Mouse (Mus musculus): ENCODE measurements around the gene Selenov. TPM values are rescaled to one million over a fixed set of nuclear protein-coding genes. Genes with fewer than 3 reads are reported as not detected.

Selenov gene
- polyA plus RNA-seq, 1 experiment from 2014 or later = not detected

DNA sequence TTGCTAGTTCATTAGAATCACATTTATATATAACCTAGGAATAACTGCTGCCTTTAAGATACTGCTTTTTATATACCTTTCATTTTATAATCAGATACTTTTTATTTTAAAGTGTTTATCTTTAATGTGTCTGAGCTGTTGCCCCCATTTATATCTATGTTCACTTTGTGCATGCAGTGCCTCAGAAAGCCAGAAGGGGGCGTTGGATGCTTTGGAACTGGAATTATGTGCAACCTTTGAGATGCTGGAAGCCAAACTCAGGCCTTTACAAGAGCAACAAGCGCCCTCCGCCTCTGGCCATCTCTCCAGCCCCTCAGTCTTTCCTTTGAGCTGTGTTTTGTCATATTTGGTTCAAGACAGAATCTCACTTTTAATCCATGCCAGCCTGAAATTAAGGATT lies 19.2 kb downstream of the Selenov start:
- Histone ChIP-seq H3K9ac (ENCODE audit: low read length) (no peak overlapping the region), H3K27ac (ENCODE audit: low read length) (no peak overlapping the region), H3K36me3 (ENCODE audit: control insufficient read depth, insufficient read depth) (peaks cover 17% of the 10 kb centered on the region; the same call in 1 of the 2 replicates), H3K27me3 (ENCODE audit: control insufficient read depth, insufficient read depth, low read length) (no peaks in the 10 kb centered on the region), H3K9me3 (replicated peaks; ENCODE audit: control insufficient read depth, low read length) (no peaks in the 10 kb centered on the region), H3K4me3 (ENCODE audit: low read length) (no peak overlapping the region), H3K4me1 (ENCODE audit: control insufficient read depth, insufficient read depth, low read length) (peaks cover 6% of the 10 kb centered on the region), H3K4me2 (ENCODE audit: low read depth, low read length) (no peak overlapping the region)
- WGBS = 65% methylated on average over 3 of the region's 3 CpGs
- no peak for ATAC-seq (replicated peaks; ENCODE audit: extremely low read depth, insufficient read depth, low FRiP score)

DNA sequence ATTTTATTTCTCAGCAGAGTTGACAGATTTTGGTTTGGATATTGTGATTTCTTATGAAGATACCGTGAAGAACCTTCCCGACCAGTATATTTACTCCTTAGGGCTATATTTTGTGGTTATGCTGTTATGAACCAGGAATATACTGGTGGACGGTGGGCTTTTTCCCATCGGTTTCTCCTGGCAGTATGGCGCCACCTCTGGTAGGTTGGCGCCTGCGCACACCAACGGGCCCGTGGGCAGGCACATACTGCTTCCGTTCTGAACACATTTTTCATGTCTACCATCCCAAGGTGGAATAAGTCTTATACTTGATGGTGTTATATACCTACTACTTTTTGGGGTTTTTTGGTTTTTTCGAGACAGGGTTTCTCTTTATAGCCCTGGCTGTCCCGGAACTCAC lies 21.6 kb downstream of the Selenov start:
- ATAC-seq (replicated peaks; ENCODE audit: extremely low read depth, insufficient read depth, low FRiP score) = no peak
- Histone ChIP-seq H3K9me3 (replicated peaks; ENCODE audit: control insufficient read depth, low read length) (no peaks in the 10 kb centered on the region), H3K4me1 (ENCODE audit: control insufficient read depth, insufficient read depth, low read length) (peaks cover 6% of the 10 kb centered on the region), H3K27ac (ENCODE audit: low read length) (no peak overlapping the region), H3K9ac (ENCODE audit: low read length) (no peak overlapping the region), H3K36me3 (ENCODE audit: control insufficient read depth, insufficient read depth) (peaks cover 17% of the 10 kb centered on the region; the same call in 1 of the 2 replicates), H3K4me3 (ENCODE audit: low read length) (no peak overlapping the region), H3K4me2 (ENCODE audit: low read depth, low read length) (no peak overlapping the region), H3K27me3 (ENCODE audit: control insufficient read depth, insufficient read depth, low read length) (no peaks in the 10 kb centered on the region)
- WGBS = 92% methylated on average over 12 of the region's 12 CpGs

DNA sequence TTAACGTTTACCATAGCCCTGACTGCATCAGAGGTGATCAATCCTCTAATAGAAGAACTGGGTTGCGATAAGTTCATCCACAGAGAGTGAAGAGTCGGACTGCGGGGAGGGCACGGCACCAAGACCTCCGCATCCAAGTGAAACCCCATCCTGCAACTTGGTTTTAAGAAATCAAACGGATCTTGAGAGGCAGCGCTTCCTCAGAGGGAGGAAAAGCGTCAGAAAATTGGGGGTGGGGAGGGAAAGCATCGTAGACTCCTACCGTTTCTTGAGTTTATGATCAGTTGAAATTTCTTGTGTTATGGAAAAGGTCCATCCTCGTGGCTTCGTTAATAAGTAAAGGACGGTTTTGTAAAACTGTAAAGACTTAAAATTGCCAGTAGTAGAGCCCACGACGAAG lies 22.4 kb downstream of the Selenov start:
- Histone ChIP-seq H3K27me3 (ENCODE audit: control insufficient read depth, insufficient read depth, low read length) (no peaks in the 10 kb centered on the region), H3K9me3 (replicated peaks; ENCODE audit: control insufficient read depth, low read length) (no peaks in the 10 kb centered on the region), H3K9ac (ENCODE audit: low read length) (peak overlapping the region; percentile 96), H3K36me3 (ENCODE audit: control insufficient read depth, insufficient read depth) (peaks cover 17% of the 10 kb centered on the region; the same call in 1 of the 2 replicates), H3K27ac (ENCODE audit: low read length) (peak overlapping the region; percentile 84; the same call in 1 of the 2 replicates), H3K4me2 (ENCODE audit: low read depth, low read length) (peak overlapping the region; percentile 72), H3K4me1 (ENCODE audit: control insufficient read depth, insufficient read depth, low read length) (peaks cover 6% of the 10 kb centered on the region), H3K4me3 (ENCODE audit: low read length) (peak overlapping the region; percentile 76)
- no peak for ATAC-seq (replicated peaks; ENCODE audit: extremely low read depth, insufficient read depth, low FRiP score)
- 29% methylated on average over 16 of the region's 16 CpGs for WGBS

DNA sequence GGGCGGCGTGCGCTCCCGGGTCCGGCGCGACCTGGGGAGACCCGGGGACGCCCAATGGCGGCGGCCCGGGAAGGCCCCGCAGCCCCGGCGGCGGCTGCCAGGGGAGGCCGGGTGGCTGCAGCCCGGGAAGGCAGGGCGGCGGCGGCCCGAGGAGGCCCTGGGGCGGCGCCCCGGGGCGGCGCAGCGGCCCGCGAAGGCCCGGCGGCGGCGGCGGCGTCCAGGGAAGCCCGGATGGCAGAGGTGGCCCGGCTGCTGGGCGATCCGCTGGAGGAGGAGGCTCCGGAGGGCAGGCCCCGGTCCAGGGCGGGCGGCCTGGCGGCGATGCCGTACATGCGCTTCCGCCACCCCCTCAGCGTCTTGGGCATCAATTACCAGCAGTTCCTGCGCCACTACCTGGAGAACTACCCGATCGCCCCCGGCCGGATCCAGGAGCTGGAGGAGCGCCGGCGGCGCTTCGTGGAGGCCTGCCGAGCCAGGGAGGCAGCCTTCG lies 22.9 kb downstream of the Selenov start:
- H3K27ac ChIP-seq (ENCODE audit: low read length) = peak overlapping the region; percentile 84
- H3K36me3 ChIP-seq (ENCODE audit: control insufficient read depth, insufficient read depth) = peaks cover 17% of the 10 kb centered on the region; the same call in 1 of the 2 replicates
- H3K4me1 ChIP-seq (ENCODE audit: control insufficient read depth, insufficient read depth, low read length) = peaks cover 6% of the 10 kb centered on the region
- WGBS = under 1% methylated on average over 54 of the region's 62 CpGs
- H3K4me2 ChIP-seq (ENCODE audit: low read depth, low read length) = peak overlapping the region; percentile 72
- peak; percentile 77 for ATAC-seq (replicated peaks; ENCODE audit: extremely low read depth, insufficient read depth, low FRiP score)
- H3K9ac ChIP-seq (ENCODE audit: low read length) = peak overlapping the region; percentile 96
- peak overlapping the region; percentile 76 for H3K4me3 ChIP-seq (ENCODE audit: low read length)
- H3K9me3 ChIP-seq (replicated peaks; ENCODE audit: control insufficient read depth, low read length) = no peaks in the 10 kb centered on the region
- no peaks in the 10 kb centered on the region for H3K27me3 ChIP-seq (ENCODE audit: control insufficient read depth, insufficient read depth, low read length)

DNA sequence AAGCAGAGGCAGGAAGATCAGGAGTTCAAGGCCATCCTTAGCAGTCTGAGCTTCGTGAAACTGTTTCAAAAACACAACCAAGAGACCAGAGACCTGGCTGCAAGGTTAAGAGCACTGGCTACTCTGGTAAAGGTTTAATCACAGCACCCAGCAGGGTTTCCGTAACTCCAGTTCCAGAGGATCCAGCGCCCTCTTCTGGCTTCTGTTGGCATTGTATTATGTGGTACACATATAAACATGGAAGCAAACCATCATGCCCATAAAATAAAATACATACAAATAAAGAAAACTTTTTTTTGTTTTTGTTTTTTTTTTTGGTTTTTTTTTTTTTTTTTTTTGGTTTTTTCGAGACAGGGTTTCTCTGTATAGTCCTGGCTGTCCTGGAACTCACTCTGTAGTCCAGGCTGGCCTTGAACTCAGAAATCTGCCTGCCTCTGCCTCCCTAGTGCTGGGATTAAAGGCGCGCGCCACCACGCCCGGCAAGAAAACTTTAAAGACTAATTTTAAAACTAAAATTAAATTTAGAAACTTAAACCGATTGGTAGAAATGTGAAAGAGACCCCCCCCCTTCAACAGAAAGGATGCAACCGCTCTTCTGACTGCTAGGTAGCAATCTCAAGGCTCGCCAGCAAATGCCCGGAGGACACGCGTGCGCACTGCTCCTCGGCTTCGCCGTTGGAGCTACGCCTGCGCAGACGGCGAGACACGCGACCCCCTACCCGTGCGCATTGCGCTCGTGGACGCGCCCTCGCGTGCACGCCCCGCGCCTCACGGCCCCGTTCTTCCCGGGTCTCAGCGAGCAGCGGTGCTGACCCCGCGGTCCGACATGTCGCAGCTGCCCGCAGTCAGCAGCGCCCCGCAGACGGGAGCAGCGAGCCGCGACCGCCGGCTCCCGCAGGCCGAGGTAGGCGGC lies 23.6 kb downstream of the Selenov start, which contains the start of gene Eid2:
Eid2 (plus strand) TSS at position 753 of the 913 bp plus-strand sequence.
- H3K36me3 ChIP-seq (ENCODE audit: control insufficient read depth, insufficient read depth) = peaks cover 15% of the 10 kb centered on the region; the same call in 1 of the 2 replicates
- H3K4me1 ChIP-seq (ENCODE audit: control insufficient read depth, insufficient read depth, low read length) = peaks cover 6% of the 10 kb centered on the region
- peak within 1 kb of the TSS; percentile 76 for H3K4me3 ChIP-seq (ENCODE audit: low read length)
- peak within 1 kb of the TSS; percentile 72 for H3K4me2 ChIP-seq (ENCODE audit: low read depth, low read length)
- 6% methylated on average over 57 of the region's 57 CpGs for WGBS
- peak within 1 kb of the TSS; percentile 84 for H3K27ac ChIP-seq (ENCODE audit: low read length)
- peak; percentile 92 for ATAC-seq (replicated peaks; ENCODE audit: extremely low read depth, insufficient read depth, low FRiP score)
- no peaks in the 10 kb centered on the region for H3K27me3 ChIP-seq (ENCODE audit: control insufficient read depth, insufficient read depth, low read length)
- H3K9ac ChIP-seq (ENCODE audit: low read length) = peak within 1 kb of the TSS; percentile 96
- H3K9me3 ChIP-seq (replicated peaks; ENCODE audit: control insufficient read depth, low read length) = no peaks in the 10 kb centered on the region

DNA sequence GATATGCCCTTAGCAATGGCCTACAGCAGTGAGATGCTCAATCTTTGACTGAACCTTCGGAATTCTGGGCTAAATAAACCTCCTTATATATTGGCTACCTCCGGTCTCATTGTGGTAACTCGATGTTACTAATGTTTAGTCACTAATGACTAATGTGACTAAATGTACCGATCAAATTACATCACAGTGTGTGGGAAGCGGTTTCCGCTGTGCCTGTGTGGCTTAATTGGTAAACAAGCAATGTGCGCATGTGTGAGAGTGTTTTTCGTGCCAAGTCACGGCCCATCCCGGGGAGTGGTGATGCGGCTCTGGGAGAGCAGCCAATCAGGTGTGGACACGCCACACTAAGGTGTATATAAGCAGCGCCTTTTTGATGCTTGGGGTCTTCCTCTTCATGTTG lies 25.6 kb downstream of the Selenov start:
- Histone ChIP-seq H3K36me3 (ENCODE audit: control insufficient read depth, insufficient read depth) (0 out of 2 replicates have a peak, but pooled peaks cover 8% of the 10 kb centered on the region), H3K4me1 (ENCODE audit: control insufficient read depth, insufficient read depth, low read length) (peaks cover 6% of the 10 kb centered on the region), H3K9me3 (replicated peaks; ENCODE audit: control insufficient read depth, low read length) (no peaks in the 10 kb centered on the region), H3K27me3 (ENCODE audit: control insufficient read depth, insufficient read depth, low read length) (no peaks in the 10 kb centered on the region), H3K9ac (ENCODE audit: low read length) (no peak overlapping the region), H3K4me2 (ENCODE audit: low read depth, low read length) (no peak overlapping the region), H3K4me3 (ENCODE audit: low read length) (no peak overlapping the region), H3K27ac (ENCODE audit: low read length) (no peak overlapping the region)
- 83% methylated on average over 13 of the region's 13 CpGs for WGBS
- ATAC-seq (replicated peaks; ENCODE audit: extremely low read depth, insufficient read depth, low FRiP score) = no peak

DNA sequence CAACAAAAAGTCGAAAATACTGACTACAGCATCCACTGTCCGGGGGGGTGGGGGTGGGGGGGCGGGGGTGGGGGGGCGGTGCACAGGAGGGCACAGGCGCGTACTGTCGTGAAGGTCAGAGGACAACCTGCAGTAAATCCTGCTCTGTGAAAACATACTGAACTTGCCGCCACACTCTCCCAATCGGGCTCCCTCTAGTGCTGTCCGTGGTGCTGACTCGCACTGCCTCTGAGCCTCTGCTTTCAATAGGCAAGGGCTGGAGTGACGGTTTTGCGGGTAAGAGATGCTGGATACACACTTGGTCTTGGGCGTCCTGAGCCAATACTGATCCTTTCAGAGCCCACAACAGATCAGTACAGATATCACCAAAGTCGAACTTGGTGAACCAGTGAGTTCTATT lies 27.2 kb downstream of the Selenov start:
- Histone ChIP-seq H3K4me1 (ENCODE audit: control insufficient read depth, insufficient read depth, low read length) (peaks cover 4% of the 10 kb centered on the region), H3K27ac (ENCODE audit: low read length) (no peak overlapping the region), H3K27me3 (ENCODE audit: control insufficient read depth, insufficient read depth, low read length) (no peaks in the 10 kb centered on the region), H3K36me3 (ENCODE audit: control insufficient read depth, insufficient read depth) (no peaks in the 10 kb centered on the region), H3K9me3 (replicated peaks; ENCODE audit: control insufficient read depth, low read length) (no peaks in the 10 kb centered on the region), H3K9ac (ENCODE audit: low read length) (no peak overlapping the region), H3K4me3 (ENCODE audit: low read length) (no peak overlapping the region), H3K4me2 (ENCODE audit: low read depth, low read length) (no peak overlapping the region)
- ATAC-seq (replicated peaks; ENCODE audit: extremely low read depth, insufficient read depth, low FRiP score) = no peak
- 5% methylated on average over 15 of the region's 15 CpGs for WGBS

DNA sequence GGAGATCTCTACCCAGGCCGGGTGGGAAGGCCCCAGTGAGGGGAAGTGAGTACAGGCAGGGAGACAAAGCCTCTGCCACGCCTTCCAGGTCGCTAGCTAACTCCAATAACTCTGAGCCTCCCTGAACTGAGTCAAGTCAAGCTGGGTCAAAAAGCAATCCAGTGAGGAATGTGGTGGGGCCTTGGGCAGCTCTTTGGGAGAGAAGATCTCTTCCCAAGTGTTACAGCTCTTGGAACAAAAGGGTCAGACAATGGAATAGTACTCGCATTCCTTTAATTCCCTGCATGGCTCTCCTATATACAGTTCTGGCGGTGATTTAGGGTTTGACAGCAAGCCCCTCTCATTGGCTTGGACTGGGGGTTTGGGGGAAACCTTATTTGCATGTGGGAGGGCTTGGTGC lies 28.1 kb downstream of the Selenov start:
- H3K9ac ChIP-seq (ENCODE audit: low read length) = no peak overlapping the region
- H3K27me3 ChIP-seq (ENCODE audit: control insufficient read depth, insufficient read depth, low read length) = no peaks in the 10 kb centered on the region
- H3K4me3 ChIP-seq (ENCODE audit: low read length) = no peak overlapping the region
- no peaks in the 10 kb centered on the region for H3K9me3 ChIP-seq (replicated peaks; ENCODE audit: control insufficient read depth, low read length)
- no peak overlapping the region for H3K4me2 ChIP-seq (ENCODE audit: low read depth, low read length)
- H3K36me3 ChIP-seq (ENCODE audit: control insufficient read depth, insufficient read depth) = no peaks in the 10 kb centered on the region
- no peak overlapping the region for H3K27ac ChIP-seq (ENCODE audit: low read length)
- ATAC-seq (replicated peaks; ENCODE audit: extremely low read depth, insufficient read depth, low FRiP score) = no peak
- H3K4me1 ChIP-seq (ENCODE audit: control insufficient read depth, insufficient read depth, low read length) = no peaks in the 10 kb centered on the region
- WGBS = 44% methylated on average over 5 of the region's 5 CpGs

DNA sequence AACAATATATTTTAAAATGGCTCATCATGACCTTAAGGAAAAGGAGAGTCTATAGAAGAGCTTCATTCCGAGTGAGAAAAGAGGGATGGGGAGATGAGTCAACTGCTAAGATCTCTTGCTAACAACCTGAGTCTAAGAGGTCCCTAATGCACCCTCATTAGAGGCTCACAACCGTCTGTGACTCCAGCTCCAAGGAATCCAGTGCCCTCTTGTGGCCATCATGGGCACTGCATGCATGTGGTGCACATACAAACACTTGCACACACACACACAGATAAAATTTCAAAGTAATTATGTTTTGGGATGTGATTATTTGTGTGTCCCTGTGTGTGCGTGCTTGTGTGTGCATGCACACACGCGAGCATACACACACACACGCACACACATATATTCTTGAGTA lies 35.5 kb downstream of the Selenov start:
- Histone ChIP-seq H3K27me3 (ENCODE audit: control insufficient read depth, insufficient read depth, low read length) (no peaks in the 10 kb centered on the region), H3K9me3 (replicated peaks; ENCODE audit: control insufficient read depth, low read length) (no peaks in the 10 kb centered on the region), H3K4me2 (ENCODE audit: low read depth, low read length) (no peak overlapping the region), H3K9ac (ENCODE audit: low read length) (no peak overlapping the region), H3K4me1 (ENCODE audit: control insufficient read depth, insufficient read depth, low read length) (no peaks in the 10 kb centered on the region), H3K27ac (ENCODE audit: low read length) (no peak overlapping the region), H3K36me3 (ENCODE audit: control insufficient read depth, insufficient read depth) (no peaks in the 10 kb centered on the region), H3K4me3 (ENCODE audit: low read length) (no peak overlapping the region)
- WGBS = 79% methylated on average over 6 of the region's 6 CpGs
- ATAC-seq (replicated peaks; ENCODE audit: extremely low read depth, insufficient read depth, low FRiP score) = no peak

All from heart, embryonic 16.5 days (tissue).